Mouse (Mus musculus): ENCODE data around the gene Med15.
A peak's percentile ranks its signal among the peaks of the same experiment; 100 is the strongest.

The Med15 gene

DNA sequence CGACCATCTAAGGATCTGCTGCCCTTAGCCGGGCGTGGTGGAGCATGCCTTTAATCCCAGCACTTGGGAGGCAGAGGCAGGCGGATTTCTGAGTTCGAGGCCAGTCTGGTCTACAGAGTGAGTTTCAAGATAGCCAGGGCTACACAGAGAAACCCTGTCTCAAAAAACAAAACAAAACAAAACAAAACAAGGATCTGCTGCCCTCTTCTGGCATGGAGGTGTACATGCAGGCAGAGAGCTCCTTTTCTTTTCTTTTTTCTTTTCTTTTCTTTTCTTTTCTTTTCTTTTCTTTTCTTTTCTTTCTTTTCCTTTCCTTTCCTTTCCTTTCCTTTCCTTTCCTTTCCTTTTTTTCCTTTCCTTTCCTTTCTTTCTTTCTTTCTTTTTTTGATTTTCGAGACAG is 118.0 kb downstream of the Med15 start:
- DNase-seq (ENCODE audit: low read depth) = peak; percentile 69

DNA sequence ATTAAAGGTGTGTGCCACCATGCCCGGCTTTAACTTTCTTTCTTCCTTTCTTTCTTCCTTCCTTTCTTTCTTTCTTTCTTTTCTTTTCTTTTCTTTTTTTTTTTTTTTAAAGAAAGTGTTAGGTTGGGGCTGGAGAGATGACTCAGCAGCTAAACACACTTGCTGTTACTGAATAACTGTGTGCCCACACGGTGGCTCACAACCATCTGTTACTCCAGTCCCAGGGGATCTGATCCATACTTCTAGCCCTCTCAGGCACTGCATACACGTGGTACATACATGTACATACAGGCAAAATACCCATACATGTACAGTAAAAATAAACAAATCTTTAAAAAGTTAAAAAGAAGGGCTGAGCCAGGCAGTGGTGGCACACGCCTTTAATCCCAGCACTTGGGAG is 121.3 kb downstream of the Med15 start:
- no peak for DNase-seq (ENCODE audit: low read depth)

DNA sequence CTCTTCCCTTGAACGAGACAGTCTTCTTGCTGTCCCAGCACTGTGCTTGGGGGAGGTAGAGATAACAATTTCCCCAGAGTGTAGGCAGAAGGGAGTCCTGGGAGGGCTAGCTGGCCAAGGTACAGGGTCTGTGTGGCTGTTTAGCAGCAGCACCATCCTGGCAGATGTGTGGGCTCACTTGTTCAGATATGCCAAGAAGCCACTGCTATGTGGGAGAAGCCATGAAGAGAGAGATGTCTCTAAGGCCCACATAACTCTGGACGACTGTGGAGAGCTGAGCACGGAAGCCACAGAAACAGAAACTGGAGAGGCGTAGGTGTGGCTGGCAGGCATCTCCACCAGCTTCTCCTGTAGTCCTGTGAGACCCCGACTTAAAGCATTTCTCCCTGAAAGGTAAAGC is 127.0 kb downstream of the Med15 start:
- no peak for DNase-seq (ENCODE audit: low read depth)

DNA sequence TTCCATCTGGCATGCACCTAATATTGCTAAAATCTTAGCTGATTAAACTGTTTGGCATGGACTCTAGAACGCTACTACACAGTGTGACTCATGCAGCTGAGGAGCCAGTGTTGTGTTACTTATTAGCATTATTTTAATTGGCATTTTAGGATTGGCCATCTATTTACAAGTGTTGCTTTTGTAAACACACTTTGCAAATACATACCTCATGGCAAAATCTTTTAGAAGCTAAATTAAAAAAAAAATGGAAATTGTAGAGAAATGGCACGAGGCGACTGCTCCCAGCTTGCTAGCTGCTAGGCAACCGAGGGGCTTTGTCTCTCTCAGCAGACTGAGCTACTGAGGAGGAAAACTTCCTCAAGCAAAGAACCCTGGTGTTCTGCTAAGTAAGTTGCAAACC is 127.8 kb downstream of the Med15 start:
- DNase-seq (ENCODE audit: low read depth) = no peak
